Mouse (Mus musculus): ENCODE data around the gene Fam89b. TPM values are rescaled to one million over a fixed set of nuclear protein-coding genes. Genes with fewer than 3 reads are reported as not detected.

Fam89b gene
- 140 and 162 TPM in 2 replicates for polyA plus RNA-seq (2014; fragmentation: Nextera tagmentation; extraction: Ambion mirVana)

DNA sequence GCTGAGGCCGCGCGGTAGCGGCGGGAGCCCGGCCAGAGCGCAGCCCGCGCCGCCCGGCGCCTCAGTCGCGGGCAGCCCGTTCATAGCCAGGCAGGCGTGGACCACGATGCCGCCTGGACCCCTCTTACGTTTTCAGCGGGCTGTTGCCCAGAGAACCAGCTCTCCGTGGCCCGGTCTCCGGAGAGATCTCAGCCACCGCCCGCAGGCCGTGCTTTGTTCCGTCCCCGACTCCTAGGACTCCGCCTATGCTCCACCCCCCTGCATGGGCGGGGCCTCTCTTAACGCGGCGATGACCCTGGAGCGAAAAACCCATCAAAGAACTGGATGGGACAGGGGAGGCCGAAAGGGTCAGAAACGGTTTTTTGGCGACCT, at the start of gene Fam89b:
TSS of gene Fam89b (minus strand) at position 210 of the 372 bp plus-strand sequence.
- no peaks in the 10 kb centered on the region for H3K27me3 ChIP-seq (ENCODE audit: control insufficient read depth, insufficient read depth, low read length)
- H3K27ac ChIP-seq (ENCODE audit: low read depth, low read length) = peak within 1 kb of the TSS; percentile 89
- H3K4me2 ChIP-seq (ENCODE audit: low read depth, low read length, severe bottlenecking) = peak within 1 kb of the TSS; percentile 91
- peak within 1 kb of the TSS; percentile 96 for H3K4me3 ChIP-seq (ENCODE audit: low read depth, low read length)
- H3K36me3 ChIP-seq (ENCODE audit: control insufficient read depth, insufficient read depth, low read length) = no peaks in the 10 kb centered on the region; the same call in 1 of the 2 replicates
- ATAC-seq (replicated peaks; ENCODE audit: low FRiP score) (peak; percentile 73), DNase-seq (ENCODE audit: low spot score) (peak; percentile 94)
- WGBS = under 1% methylated on average over 37 of the region's 37 CpGs
- peaks cover 29% of the 10 kb centered on the region; the same call in 1 of the 2 replicates for H3K4me1 ChIP-seq (replicated peaks; ENCODE audit: control insufficient read depth, insufficient read depth, low read length)
- H3K9ac ChIP-seq (ENCODE audit: low read length) = peak within 1 kb of the TSS; percentile 100
- no peaks in the 10 kb centered on the region for H3K9me3 ChIP-seq (ENCODE audit: control insufficient read depth, low read length)

DNA sequence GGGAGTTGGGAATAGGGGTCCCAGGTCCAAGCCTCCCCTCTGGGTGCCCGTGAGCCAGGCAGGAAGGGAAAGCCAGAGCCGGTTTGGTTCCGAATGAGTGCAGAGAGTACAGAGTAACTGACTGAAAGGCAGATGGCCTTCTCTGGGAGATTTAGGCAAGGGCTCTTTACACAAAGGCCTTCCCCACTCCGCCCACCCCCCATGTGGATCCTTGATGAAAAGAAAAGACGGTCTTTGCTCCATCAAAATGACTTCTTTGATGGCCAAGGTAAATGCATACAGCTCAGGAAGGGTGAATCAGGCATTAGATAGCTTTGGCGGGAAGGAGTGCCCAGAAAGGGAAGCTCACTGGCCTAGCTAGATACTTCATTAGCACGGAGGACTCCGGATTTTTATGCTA, 48.9 kb upstream of the Fam89b start:
- no peak overlapping the region for H3K9ac ChIP-seq (ENCODE audit: low read length)
- H3K36me3 ChIP-seq (ENCODE audit: control insufficient read depth, insufficient read depth, low read length) = no peaks in the 10 kb centered on the region
- no peak overlapping the region for H3K27ac ChIP-seq (ENCODE audit: low read depth, low read length)
- no peaks in the 10 kb centered on the region for H3K9me3 ChIP-seq (ENCODE audit: control insufficient read depth, low read length)
- ATAC-seq (replicated peaks; ENCODE audit: low FRiP score) = no peak
- no peaks in the 10 kb centered on the region for H3K4me1 ChIP-seq (replicated peaks; ENCODE audit: control insufficient read depth, insufficient read depth, low read length)
- H3K27me3 ChIP-seq (ENCODE audit: control insufficient read depth, insufficient read depth, low read length) = no peaks in the 10 kb centered on the region
- no peak overlapping the region for H3K4me2 ChIP-seq (ENCODE audit: low read depth, low read length, severe bottlenecking)
- no peak for DNase-seq (ENCODE audit: low spot score)
- WGBS = 46% methylated on average over 8 of the region's 8 CpGs
- H3K4me3 ChIP-seq (ENCODE audit: low read depth, low read length) = no peak overlapping the region

DNA sequence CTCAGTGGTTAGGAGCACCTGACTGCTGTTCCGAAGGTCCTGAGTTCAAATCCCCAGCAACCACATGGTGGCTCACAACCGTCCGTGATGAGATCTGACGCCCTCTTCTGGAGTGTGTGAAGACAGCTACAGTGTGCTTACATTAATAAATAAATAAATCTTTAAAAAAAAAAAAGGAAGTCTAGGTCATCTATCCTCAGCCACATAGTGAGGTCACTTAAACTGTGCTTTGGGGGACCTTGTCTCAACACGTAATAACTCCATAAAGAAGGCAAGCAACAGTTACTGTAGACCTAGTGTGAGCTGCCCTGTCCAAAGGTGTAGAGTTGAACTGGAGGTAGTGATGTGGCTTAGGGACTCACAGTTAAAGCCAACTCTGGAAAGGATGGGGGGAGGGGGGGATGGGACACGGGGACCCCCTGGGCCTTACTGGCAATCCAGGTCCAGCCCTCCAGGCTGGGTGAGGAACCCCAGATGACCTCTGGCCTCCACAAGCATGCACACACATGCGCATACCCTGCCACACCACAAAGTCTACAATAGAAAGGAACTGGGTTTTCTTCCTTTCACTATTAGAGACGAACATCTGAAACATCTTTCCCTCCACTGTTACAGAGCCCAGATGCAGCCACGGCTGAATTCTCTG, 48.1 kb upstream of the Fam89b start:
- DNase-seq (ENCODE audit: low spot score) = no peak
- no peak overlapping the region for H3K9ac ChIP-seq (ENCODE audit: low read length)
- H3K4me3 ChIP-seq (ENCODE audit: low read depth, low read length) = no peak overlapping the region
- no peak overlapping the region for H3K27ac ChIP-seq (ENCODE audit: low read depth, low read length)
- H3K9me3 ChIP-seq (ENCODE audit: control insufficient read depth, low read length) = no peaks in the 10 kb centered on the region
- WGBS = 80% methylated on average over 9 of the region's 9 CpGs
- no peaks in the 10 kb centered on the region for H3K36me3 ChIP-seq (ENCODE audit: control insufficient read depth, insufficient read depth, low read length)
- ATAC-seq (replicated peaks; ENCODE audit: low FRiP score) = no peak
- H3K4me1 ChIP-seq (replicated peaks; ENCODE audit: control insufficient read depth, insufficient read depth, low read length) = no peaks in the 10 kb centered on the region
- H3K27me3 ChIP-seq (ENCODE audit: control insufficient read depth, insufficient read depth, low read length) = no peaks in the 10 kb centered on the region
- H3K4me2 ChIP-seq (ENCODE audit: low read depth, low read length, severe bottlenecking) = no peak overlapping the region

DNA sequence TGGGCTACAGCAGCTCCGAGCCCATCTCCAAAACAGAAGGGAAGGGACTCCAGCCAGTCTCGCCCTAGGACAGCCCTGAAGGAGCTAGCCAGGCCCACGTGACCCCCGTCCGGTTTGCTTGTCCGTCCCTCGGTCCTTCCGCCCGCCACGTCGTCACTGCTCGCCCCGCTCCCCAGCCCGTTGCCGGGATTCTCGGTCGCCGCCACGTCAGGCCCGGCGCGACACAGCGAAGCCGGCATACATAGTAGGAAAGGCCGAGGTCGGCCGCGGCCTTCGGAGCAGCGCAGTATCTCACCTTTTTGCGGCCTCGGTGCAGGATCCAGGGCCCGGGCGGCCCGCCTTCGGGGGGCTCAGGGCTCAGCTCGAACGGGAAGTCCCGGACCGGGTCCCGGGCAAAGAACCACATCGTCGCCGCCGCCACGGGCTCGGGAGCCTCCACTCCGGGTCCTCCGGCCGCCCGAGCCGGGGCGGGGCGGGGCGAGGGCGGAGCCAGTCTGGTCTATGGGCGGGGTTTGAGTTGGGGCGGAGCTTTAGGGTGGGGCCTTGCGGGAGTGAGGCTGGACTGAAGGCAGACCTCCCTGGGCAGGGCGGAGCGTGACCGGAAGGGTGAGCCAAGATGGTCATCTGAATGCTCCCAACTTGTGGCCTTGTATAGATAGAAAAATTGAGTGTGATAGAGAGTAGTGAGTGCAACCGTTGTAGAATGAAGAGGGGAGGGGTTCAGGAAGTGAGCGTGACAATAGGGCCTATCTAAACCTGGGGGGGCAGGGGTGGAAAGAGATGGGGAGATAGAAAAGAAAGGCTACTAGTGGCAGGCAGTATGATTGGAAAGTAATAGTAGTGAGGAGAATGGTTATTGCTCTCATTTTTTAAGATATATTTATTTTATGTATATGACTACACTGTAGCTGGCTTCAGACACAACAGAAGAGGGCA, 41.7 kb upstream of the Fam89b start, which contains the start of gene Scyl1:
TSS of gene Scyl1 (minus strand) at position 495 of the 936 bp plus-strand sequence.
- Histone ChIP-seq H3K4me1 (replicated peaks; ENCODE audit: control insufficient read depth, insufficient read depth, low read length) (peaks cover 5% of the 10 kb centered on the region), H3K4me2 (ENCODE audit: low read depth, low read length, severe bottlenecking) (peak within 1 kb of the TSS; percentile 73), H3K36me3 (ENCODE audit: control insufficient read depth, insufficient read depth, low read length) (no peaks in the 10 kb centered on the region), H3K27ac (ENCODE audit: low read depth, low read length) (peak within 1 kb of the TSS; percentile 28; the same call in 1 of the 2 replicates), H3K9ac (ENCODE audit: low read length) (peak within 1 kb of the TSS; percentile 78), H3K27me3 (ENCODE audit: control insufficient read depth, insufficient read depth, low read length) (no peaks in the 10 kb centered on the region), H3K4me3 (ENCODE audit: low read depth, low read length) (peak within 1 kb of the TSS; percentile 62), H3K9me3 (ENCODE audit: control insufficient read depth, low read length) (no peaks in the 10 kb centered on the region)
- peak; percentile 96 for ATAC-seq (replicated peaks; ENCODE audit: low FRiP score)
- DNase-seq (ENCODE audit: low spot score) = peak; percentile 96
- 1% methylated on average over 64 of the region's 64 CpGs for WGBS

DNA sequence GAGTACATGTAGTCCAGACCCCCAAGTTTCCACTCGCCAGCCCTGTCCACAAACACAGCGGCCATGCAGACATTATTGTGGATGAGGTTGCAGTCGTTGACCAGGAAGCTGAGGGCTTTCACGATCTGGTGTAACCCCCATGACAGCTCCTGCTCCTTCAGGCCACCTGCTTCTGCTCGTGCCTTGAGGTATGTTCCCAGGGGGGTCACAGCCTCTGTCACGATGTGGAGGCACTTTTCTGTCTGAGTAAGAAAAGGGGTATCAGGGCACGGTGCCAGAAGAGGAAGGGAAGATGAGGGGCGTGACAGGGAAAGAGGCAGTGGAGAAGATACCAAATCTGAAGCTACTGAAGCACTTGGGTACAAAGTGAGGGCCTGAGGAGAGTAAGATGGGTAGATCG, 40.9 kb upstream of the Fam89b start:
- no peak for ATAC-seq (replicated peaks; ENCODE audit: low FRiP score)
- Histone ChIP-seq H3K9ac (ENCODE audit: low read length) (peak overlapping the region; percentile 78), H3K36me3 (ENCODE audit: control insufficient read depth, insufficient read depth, low read length) (no peaks in the 10 kb centered on the region), H3K27me3 (ENCODE audit: control insufficient read depth, insufficient read depth, low read length) (no peaks in the 10 kb centered on the region), H3K4me1 (replicated peaks; ENCODE audit: control insufficient read depth, insufficient read depth, low read length) (peaks cover 5% of the 10 kb centered on the region), H3K4me2 (ENCODE audit: low read depth, low read length, severe bottlenecking) (peak overlapping the region; percentile 73), H3K4me3 (ENCODE audit: low read depth, low read length) (peak overlapping the region; percentile 62), H3K27ac (ENCODE audit: low read depth, low read length) (no peak overlapping the region), H3K9me3 (ENCODE audit: control insufficient read depth, low read length) (no peaks in the 10 kb centered on the region)
- 52% methylated on average over 9 of the region's 9 CpGs for WGBS
- no peak for DNase-seq (ENCODE audit: low spot score)

DNA sequence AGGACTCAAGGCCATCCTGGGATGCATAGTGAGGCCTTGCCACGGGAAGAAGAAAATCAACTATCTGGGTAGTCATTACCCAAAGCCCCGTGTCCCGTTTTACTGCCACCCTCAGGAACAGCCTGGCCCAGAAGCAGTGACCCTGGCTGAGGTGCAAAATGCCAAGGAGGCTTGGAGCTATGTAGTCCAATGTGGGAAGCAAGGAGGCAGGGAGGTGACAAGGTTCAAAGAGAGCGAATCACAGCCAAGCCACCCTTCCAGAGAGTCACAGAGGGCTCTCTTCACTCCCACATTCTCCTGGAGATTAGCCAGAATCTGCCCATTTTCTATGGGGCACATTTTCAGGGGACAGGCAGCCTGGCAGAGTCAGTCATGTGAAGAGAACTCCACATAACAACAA, 37.8 kb upstream of the Fam89b start:
- Histone ChIP-seq H3K9me3 (ENCODE audit: control insufficient read depth, low read length) (no peaks in the 10 kb centered on the region), H3K36me3 (ENCODE audit: control insufficient read depth, insufficient read depth, low read length) (no peaks in the 10 kb centered on the region; the same call in 1 of the 2 replicates), H3K4me1 (replicated peaks; ENCODE audit: control insufficient read depth, insufficient read depth, low read length) (peaks cover 5% of the 10 kb centered on the region), H3K4me3 (ENCODE audit: low read depth, low read length) (no peak overlapping the region), H3K9ac (ENCODE audit: low read length) (no peak overlapping the region), H3K4me2 (ENCODE audit: low read depth, low read length, severe bottlenecking) (no peak overlapping the region), H3K27me3 (ENCODE audit: control insufficient read depth, insufficient read depth, low read length) (no peaks in the 10 kb centered on the region), H3K27ac (ENCODE audit: low read depth, low read length) (no peak overlapping the region)
- DNase-seq (ENCODE audit: low spot score) (no peak), ATAC-seq (replicated peaks; ENCODE audit: low FRiP score) (no peak)
- 87% methylated on average over 4 of the region's 4 CpGs for WGBS

DNA sequence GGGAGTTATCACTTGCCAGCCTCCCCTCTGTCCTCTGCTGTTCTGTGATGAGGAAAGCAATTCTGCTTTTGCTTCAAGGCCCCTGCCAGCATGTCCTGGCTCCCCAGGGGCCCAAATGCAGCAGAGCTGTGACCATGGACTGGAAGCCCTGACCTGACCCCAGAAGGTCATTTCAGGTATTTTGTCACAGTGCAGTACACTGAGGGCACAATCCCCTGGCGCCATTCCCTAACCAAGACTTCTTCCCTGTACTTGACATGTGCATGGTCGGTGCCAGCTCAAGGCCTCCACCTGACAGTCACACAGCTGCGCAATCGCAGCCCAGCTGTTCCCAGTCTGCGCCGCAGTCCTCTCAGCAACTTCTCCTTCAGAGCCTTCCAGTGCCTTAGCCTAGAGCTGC, 33.7 kb upstream of the Fam89b start:
- Histone ChIP-seq H3K9me3 (ENCODE audit: control insufficient read depth, low read length) (no peaks in the 10 kb centered on the region), H3K36me3 (ENCODE audit: control insufficient read depth, insufficient read depth, low read length) (peaks cover 2% of the 10 kb centered on the region; the same call in 1 of the 2 replicates), H3K9ac (ENCODE audit: low read length) (no peak overlapping the region), H3K27me3 (ENCODE audit: control insufficient read depth, insufficient read depth, low read length) (no peaks in the 10 kb centered on the region; the same call in 1 of the 2 replicates), H3K4me3 (ENCODE audit: low read depth, low read length) (no peak overlapping the region), H3K4me2 (ENCODE audit: low read depth, low read length, severe bottlenecking) (no peak overlapping the region), H3K4me1 (replicated peaks; ENCODE audit: control insufficient read depth, insufficient read depth, low read length) (no peaks in the 10 kb centered on the region), H3K27ac (ENCODE audit: low read depth, low read length) (no peak overlapping the region)
- ATAC-seq (replicated peaks; ENCODE audit: low FRiP score) = no peak
- 93% methylated on average over 6 of the region's 6 CpGs for WGBS
- no peak for DNase-seq (ENCODE audit: low spot score)

DNA sequence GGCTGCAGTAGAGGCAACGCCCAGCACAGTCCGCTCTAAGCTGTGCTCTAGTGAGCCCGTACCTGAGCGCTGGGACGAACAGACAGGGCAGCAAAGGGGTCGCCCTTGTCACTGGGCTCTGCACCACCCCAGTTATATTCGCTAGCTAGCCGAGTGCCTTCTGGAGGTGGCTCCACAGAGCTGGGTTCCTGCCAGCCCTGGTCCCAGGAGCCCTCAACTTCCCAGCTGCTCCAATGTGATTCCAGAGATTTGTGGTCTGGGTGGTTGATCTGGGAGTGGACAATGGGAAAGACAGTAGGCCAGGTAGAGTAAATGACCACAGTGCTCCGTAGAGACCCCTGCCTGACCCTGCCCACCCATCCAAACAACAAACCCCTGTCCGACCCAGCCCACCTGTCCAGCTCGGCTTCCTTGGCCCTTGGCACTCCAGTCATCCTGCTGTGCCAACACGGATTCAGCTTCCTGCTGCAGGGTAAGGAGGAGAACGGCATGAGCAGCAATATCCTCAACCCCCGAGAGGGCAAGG, 29.5 kb upstream of the Fam89b start:
- Histone ChIP-seq H3K27ac (ENCODE audit: low read depth, low read length) (no peak overlapping the region), H3K4me1 (replicated peaks; ENCODE audit: control insufficient read depth, insufficient read depth, low read length) (peaks cover 8% of the 10 kb centered on the region), H3K9ac (ENCODE audit: low read length) (no peak overlapping the region), H3K4me2 (ENCODE audit: low read depth, low read length, severe bottlenecking) (no peak overlapping the region), H3K27me3 (ENCODE audit: control insufficient read depth, insufficient read depth, low read length) (peaks cover 16% of the 10 kb centered on the region), H3K9me3 (ENCODE audit: control insufficient read depth, low read length) (no peaks in the 10 kb centered on the region), H3K4me3 (ENCODE audit: low read depth, low read length) (no peak overlapping the region), H3K36me3 (ENCODE audit: control insufficient read depth, insufficient read depth, low read length) (peaks cover 2% of the 10 kb centered on the region; the same call in 1 of the 2 replicates)
- 92% methylated on average over 14 of the region's 14 CpGs for WGBS
- ATAC-seq (replicated peaks; ENCODE audit: low FRiP score) = no peak
- no peak for DNase-seq (ENCODE audit: low spot score)

Measured in forebrain, embryonic 11.5 days (tissue).